ENCODE assay signal across 8 mouse cellular contexts in genomic region chr2:158360873-158361677, GRCm38 (mm10). TPM values are rescaled to one million over a fixed set of nuclear protein-coding genes. Genes with fewer than 3 reads are reported as not detected.
DNase-seq lines count a peak whose midpoint lies in the region; ATAC-seq lines count a peak whose summit lies in the region.

No protein-coding gene starts in this region.

- intact Hi-C loops in left cerebral cortex, postnatal 10 days (cut with DNase I): no loop called here

- peak overlapping the region; percentile 57 for H3K4me2 ChIP-seq in intestine, embryonic 14.5 days (ENCODE audit: low read length)

- H3K9ac ChIP-seq in intestine, embryonic 14.5 days (ENCODE audit: low read length): peak overlapping the region; percentile 85

- WGBS in intestine, embryonic 14.5 days: under 1% methylated on average over 41 of the region's 41 CpGs

- peak overlapping the region; percentile 69 for H3K4me3 ChIP-seq in intestine, embryonic 14.5 days (ENCODE audit: low read depth, low read length)

- peak overlapping the region; percentile 77 for H3K27ac ChIP-seq in intestine, embryonic 14.5 days (ENCODE audit: low read depth)

- peak; percentile 84 for ATAC-seq in intestine, embryonic 14.5 days (replicated peaks; ENCODE audit: low FRiP score, low TSS enrichment, low read depth)
- peak; percentile 92 for ATAC-seq in megakaryocyte progenitor cell, adult 5-6 weeks (replicated peaks; ENCODE audit: poor library complexity)

- H3K9me3 ChIP-seq in intestine, embryonic 14.5 days (ENCODE audit: control insufficient read depth, low read length): no peaks in the 10 kb centered on the region

- peaks cover 15% of the 10 kb centered on the region for H3K4me1 ChIP-seq in intestine, embryonic 14.5 days (replicated peaks; ENCODE audit: control insufficient read depth, insufficient read depth, low read length)

- H3K27me3 ChIP-seq in intestine, embryonic 14.5 days (replicated peaks; ENCODE audit: control insufficient read depth, insufficient read depth, low read length): no peaks in the 10 kb centered on the region

- peaks cover 42% of the 10 kb centered on the region for H3K36me3 ChIP-seq in intestine, embryonic 14.5 days (ENCODE audit: control insufficient read depth, insufficient read depth, low read length)

- DNase-seq in adrenal gland, adult 2 months: peak; percentile 87
- DNase-seq in embryo, embryonic 11 days: peak; percentile 95
- DNase-seq in gastrocnemius, postnatal 25 days: peak; percentile 72
- peak; percentile 97 for DNase-seq in intestine, embryonic 14.5 days (ENCODE audit: low spot score)
- peak; percentile 88 to 92 for DNase-seq in left cerebral cortex, postnatal 10 days (ENCODE audit: extremely low spot score in 1 of 2, low spot score in 2 of 2)
- DNase-seq in right cerebral cortex, postnatal 10 days (ENCODE audit: low spot score in 2 of 2): peak; percentile 94
- peak; percentile 89 for DNase-seq in urinary bladder, postnatal 14 days (ENCODE audit: low spot score)

RNA-seq across cellular contexts. Expression of gene Snhg11, which starts 14.4 kb away (rescaled TPM):
- 1 to 10 TPM; 8.8 to 9.8 TPM for total RNA-seq in adrenal gland, adult 2 months (2021)
- 8.7 and 11.2 TPM in 2 replicates for polyA plus RNA-seq in adrenal gland, adult 2 months (2012; rRNA removed)
- total RNA-seq in gastrocnemius, postnatal 25 days (2021): under 1 TPM in 1 of 2 experiments, not detected in 1; 0.11 TPM
- 5.5 and 6.1 TPM in 2 replicates for polyA plus RNA-seq in intestine, embryonic 14.5 days (2014; fragmentation: Nextera tagmentation; extraction: Ambion mirVana)
- total RNA-seq in left cerebral cortex, postnatal 10 days (2021): 100 to 1,000 TPM; 560 to 613 TPM
- total RNA-seq in megakaryocyte progenitor cell, adult 5-6 weeks (2015): 0.17 and 0.24 TPM in 2 replicates
- total RNA-seq in megakaryocyte progenitor cell, adult 5-6 weeks (2017): 0.03 and 0.17 TPM in 2 replicates

RNA-seq across cellular contexts. Expression of gene Ralgapb, which starts 48.6 kb away (rescaled TPM):
- total RNA-seq in adrenal gland, adult 2 months (2021): 10 to 100 TPM; 68.4 to 70.7 TPM
- polyA plus RNA-seq in adrenal gland, adult 2 months (2012; rRNA removed): 19.5 and 21.4 TPM in 2 replicates
- total RNA-seq in gastrocnemius, postnatal 25 days (2021): 10 to 100 TPM; 21.6 to 25.2 TPM
- 19.5 and 20.3 TPM in 2 replicates for polyA plus RNA-seq in intestine, embryonic 14.5 days (2014; fragmentation: Nextera tagmentation; extraction: Ambion mirVana)
- 10 to 100 TPM; 77.3 to 84.0 TPM for total RNA-seq in left cerebral cortex, postnatal 10 days (2021)
- 37.8 and 40.9 TPM in 2 replicates for total RNA-seq in megakaryocyte progenitor cell, adult 5-6 weeks (2015)
- total RNA-seq in megakaryocyte progenitor cell, adult 5-6 weeks (2017): 22.2 and 30.4 TPM in 2 replicates

RNA-seq across cellular contexts. Expression of gene Lbp, which starts 54.8 kb away (rescaled TPM):
- 10 to 100 TPM; 22.0 to 24.6 TPM for total RNA-seq in adrenal gland, adult 2 months (2021)
- polyA plus RNA-seq in adrenal gland, adult 2 months (2012; rRNA removed): 25.4 and 36.7 TPM in 2 replicates
- total RNA-seq in gastrocnemius, postnatal 25 days (2021): 10 to 100 TPM in 1 of 2 experiments, 1 to 10 TPM in 1; 4.7 to 11.1 TPM
- polyA plus RNA-seq in intestine, embryonic 14.5 days (2014; fragmentation: Nextera tagmentation; extraction: Ambion mirVana): 4.4 and 5.1 TPM in 2 replicates
- 1 to 10 TPM; 2.1 to 5.7 TPM for total RNA-seq in left cerebral cortex, postnatal 10 days (2021)
- 71.3 and 89.1 TPM in 2 replicates for total RNA-seq in megakaryocyte progenitor cell, adult 5-6 weeks (2015)
- total RNA-seq in megakaryocyte progenitor cell, adult 5-6 weeks (2017): 212 and 229 TPM in 2 replicates

Comparison
In these comparisons a context has a peak if more than half of its experiments do, and no peak if none do; other contexts are left out.
1. Peak in every context shown above with its lines: DNase-seq, ATAC-seq, H3K4me3 ChIP-seq and H3K27ac ChIP-seq.
2. RNA of gene Snhg11, which starts 14.4 kb away (total RNA-seq): 560 to 613 TPM in left cerebral cortex, postnatal 10 days; 8.8 to 9.8 TPM in adrenal gland, adult 2 months, 0.03 to 0.24 TPM in megakaryocyte progenitor cell, adult 5-6 weeks and 0.11 TPM in gastrocnemius, postnatal 25 days; every median in the first group is over 10 times any median in the second.